Mouse (Mus musculus) frontal cortex, postnatal 25 days (tissue): ENCODE measurements around the gene Setd3.

ENCODE experiments used
- DNase-seq, 2 experiments: peaks; one replicate each; pipeline ENCODE4 v3.0.0; 2022; ENCODE audit warnings: low spot score in 2 of 2

The Setd3 gene

DNA sequence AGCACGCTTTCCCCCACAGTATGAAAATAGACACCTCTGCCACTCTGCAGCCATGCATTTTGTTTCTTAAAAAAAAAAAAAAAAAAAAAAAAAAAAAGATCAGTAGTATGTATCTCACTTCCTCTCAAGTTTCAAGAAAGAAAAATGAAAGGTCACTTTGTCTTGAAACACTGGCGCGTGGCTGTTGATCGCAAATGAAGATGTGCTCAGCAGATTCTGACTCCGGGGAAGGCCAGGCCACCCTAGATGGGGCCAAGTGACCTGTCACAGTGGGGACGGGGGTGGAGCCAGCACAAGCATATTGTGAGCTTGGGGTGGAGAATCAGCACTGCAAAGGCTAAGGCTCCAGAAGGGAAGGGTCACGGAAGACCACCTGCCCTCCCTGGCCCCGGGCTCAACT lies 24.8 kb upstream of the Setd3 start:
- DNase-seq: no peak

DNA sequence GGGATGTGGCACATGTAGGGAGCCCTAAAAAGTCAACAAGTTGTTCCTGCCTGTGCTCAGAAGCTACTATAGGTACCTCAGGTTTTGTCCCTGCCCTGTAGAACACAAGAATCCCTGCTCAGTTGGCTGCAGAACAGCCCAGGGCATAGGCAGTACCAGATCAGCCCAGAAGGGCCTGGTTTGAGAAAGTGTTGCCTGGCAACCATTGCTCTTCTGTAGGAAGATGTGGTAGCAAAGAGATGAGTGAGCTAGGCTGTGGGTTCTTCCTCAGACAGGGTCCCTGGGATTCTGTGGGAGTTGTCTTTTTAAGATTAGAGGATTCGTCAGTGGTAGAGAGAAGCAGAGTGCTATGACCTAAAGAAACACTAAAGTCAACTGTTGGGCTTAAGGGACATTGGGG lies 21.0 kb upstream of the Setd3 start:
- DNase-seq: no peak

DNA sequence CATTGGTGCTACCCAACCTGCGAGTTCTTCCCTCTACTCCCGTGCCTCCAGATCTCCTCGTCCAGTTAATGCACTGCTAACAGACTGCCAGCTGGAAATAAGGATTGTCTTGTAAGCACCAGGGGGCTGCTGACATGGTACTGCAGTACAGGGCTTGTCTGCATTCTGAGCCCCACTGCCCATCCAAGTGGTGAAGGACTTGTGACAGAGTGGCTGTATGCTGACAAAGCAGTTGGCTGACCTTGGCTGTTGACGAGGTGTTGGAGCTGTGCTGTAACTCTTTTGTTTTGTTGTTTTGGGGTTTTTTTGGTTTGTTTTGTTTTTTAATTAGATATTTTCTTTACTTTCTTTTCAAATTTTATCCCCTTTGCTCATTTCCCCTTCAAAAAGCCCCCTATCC lies 19.3 kb upstream of the Setd3 start:
- DNase-seq: no peak

DNA sequence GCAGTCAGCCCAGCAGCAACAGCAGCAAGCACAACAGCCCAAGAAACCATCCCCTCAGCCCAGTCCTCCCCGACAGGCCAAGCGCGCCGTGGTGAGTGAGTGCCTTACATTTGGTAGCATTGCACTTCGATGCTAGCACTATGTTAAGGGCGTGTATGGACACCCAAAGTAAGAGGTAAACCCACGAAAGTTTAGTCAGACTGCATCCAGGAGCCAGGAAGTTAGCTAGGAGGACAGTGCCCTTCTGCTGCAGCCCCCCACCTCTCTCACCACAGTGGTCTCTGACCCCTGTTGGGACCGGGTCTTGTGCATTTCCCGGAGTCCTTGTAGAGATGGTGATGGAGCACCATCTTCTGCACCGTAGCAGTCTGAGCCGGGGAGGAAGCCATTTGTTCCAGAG lies 16.6 kb upstream of the Setd3 start:
- DNase-seq: no peak

DNA sequence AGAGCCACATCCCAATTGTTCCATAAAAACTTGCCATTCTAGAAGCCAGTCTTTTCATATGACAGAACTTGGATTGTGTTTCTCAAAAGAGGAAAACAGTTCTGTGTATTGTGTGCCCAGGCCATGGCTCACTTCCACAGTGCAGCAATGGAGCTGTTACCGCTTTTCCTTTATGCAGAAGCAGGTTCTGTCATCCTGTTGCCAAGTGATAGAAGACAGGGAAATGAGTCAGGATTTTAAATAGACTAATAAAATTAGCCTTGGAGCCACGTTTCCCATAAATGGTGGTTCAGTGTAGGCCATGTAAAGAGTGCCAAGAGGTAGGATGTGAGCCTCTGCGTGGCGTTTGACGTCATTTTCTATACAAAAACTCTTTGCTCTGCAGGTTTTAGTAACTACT lies 14.8 kb upstream of the Setd3 start:
- DNase-seq: no peak

DNA sequence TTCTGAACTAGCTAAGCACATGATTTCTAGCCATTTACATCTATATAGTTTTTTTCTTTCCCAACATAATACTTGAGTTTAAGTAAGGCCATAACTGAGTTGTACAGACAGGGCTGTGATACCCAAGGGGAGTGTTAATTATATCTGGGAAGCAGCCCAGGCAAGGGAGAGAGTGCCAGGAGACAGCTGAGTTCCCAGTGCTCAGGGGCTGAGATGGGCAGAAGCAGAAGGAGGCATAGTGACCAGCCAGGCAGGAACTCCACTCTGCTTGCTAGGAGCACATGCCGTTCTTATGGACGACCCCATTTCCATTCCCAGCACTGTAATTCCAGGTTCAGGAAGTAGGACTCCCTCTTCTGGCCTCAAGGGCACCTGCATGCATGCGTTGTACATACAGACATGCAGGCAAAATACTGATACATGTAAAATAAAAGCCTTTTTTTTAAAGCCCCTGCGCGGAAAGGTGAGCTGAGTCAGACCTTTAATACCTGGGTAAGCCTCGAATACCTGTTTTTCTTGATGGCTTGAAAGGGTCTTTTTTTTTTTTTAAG lies 8.5 kb upstream of the Setd3 start:
- DNase-seq: no peak

DNA sequence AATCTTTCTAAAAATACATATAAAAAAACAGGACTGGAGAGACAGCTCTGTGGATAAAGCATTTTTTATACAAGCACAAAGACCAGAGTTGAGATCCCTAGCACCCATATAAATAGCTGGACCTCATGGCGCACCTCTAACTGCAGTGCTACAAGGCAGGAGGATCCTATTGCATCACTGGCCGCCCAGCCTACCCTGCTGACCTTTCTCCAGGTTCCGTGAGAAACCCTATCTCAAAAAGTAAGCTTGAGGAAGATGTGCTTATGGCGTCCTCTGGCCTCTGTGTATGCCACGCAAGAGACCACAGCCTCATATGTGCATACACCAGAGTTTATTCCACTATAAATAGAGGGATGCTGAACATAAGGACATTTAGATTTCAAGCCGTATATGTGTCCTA lies 2.6 kb upstream of the Setd3 start:
- DNase-seq: no peak

DNA sequence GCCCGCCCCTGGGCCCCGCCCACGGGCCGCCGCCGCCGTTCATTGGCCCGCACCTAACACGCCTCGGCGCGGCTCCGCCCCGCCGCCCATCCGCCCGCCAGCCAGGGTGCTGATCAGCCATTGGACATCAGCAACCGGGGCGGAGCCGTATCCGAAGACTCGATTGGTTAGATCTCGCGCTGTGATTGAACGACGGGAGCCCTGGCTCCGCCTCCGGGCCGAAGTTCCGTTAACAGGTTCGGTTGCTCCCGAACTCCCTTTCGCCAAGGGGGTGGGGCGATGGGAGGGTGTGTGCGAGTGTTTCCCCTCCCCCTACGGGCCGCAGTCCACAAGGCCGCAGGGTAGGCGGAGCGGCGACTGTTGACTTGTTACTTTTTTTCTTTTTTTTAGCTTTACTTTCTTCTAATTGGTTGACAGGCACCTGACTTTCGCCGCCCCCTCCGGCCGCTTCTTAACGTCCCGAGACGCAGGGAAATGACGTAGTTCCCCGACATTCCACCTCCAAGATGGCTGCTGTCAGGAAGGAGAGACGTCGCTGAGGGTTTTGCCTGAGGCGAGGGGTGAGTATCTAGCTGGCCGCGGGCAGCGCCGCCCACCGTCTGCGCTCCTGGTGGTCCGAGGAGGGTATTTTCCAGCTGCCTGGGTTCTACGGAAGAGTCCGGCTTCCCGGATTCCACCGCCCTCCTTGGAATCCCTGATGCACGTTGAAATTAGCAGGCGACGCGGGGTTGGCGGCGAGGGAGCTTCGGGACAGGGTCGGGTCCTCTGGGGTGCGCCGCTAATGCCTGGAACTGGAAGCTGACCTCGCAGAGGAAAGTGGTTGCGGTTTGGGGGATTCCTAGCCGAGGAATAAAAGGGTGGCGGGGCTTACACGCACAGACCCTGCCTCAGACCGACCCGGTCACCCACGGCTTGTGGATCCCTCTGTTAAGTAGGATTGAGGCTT lies 480 bp upstream of the Setd3 start, which contains the start of gene Ccnk:
TSS of gene Ccnk (plus strand) at position 259 of the 946 bp plus-strand sequence.
- DNase-seq: peak; percentile 96 to 98

DNA sequence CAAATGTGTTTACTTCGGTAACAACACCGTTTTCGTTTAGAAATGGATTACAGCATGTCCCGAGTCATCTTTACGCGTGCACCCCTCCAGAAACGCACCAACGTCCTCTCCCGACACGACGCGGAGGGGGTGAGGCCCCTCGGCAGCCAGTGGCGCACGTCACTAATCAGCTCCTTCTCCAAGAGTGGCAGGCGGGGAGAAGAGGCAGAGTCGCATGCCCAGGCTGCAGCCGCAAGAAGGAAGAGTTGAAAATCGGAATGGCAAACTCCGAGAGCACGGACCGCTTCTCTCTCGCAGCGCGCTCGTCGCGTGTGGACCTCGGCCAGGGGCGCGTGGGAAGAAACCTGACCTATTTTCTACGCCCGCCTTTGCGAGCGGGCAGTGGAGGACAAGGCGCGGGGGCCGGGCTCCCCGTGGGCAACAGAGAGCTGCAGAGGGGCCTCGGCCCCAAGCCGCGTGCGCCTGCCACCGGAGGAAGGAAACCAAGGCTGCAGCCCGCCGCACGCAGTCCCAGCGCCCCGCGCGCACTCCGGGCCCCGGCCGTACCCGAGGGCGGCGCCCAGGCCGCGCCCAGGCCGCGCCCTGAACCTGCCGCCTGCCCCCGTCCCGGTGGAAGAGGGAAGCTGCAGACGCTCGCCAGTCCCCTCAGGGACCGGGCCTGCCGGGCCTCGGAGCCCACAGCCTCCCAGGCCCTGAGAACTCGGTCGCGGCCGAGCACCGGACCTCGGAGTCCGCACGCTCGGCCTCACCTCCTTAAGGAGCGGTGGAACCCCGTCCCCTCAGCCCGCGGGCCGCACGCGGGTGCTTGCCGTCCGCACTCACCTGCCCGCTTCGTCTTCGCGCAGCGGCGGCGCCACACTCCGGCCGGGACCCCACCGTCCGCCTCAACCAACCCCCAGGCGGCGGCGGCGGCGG lies 526 bp downstream of the Setd3 start:
- DNase-seq: peak; percentile 41 to 47

DNA sequence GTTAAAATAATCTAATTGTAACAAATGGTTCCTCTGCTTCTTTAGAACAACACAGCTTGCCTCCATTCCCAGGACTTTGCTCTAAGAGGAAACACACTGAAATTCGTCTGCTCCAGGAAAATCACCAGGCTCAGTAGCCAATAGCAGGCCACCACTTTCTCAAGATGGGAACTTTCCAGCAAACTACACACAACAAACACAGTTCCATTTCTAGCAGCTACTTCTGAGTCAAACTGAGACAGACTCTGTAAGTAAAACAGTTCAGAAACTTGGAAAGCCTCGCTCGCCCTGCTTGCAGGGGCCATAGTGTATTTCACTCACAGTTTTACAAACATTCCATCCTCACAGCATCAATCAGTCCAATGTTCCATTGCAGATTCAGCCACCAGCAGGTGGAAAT lies 2.7 kb downstream of the Setd3 start:
- DNase-seq: no peak

DNA sequence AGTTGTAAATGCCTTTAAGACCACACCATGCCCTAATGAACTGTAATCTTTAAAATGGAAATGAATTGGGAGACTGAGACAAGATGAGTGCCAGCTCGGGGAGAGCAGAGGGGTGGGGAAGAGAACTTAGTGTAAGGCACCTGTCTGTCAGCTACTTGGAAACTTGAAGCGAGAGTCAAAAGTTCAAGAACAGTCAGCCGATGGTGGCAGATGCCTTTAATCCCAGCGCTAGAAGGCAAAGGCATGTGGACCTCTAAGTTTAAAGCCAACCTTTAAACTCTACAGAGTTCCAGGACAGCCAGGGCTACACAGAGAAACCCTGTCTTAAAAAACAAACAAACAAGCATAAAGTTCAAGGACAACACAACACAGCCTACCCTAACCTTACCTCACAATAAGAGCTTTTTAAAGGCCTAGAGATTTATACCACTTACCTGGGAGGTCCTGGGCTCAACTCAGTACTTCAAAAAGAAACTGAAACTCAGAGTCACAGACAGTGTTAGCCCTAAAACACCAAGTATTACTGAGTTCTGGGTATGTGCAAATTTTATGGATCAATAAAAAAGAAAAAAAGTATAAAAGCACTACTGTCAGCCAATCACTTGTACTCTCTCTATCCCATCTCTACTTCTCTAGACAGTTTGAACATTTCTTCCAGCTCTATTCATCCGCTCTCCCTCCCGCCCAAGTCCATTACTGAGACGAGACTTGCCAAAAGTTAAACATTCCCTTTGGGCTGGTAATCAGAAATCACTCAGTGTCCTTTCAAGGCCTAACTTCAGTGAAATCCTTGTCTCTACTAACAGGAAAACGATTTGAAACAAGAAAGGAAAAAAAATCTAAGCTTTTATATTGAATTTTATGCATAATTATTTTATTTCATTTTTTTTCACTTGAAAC lies 4.3 kb downstream of the Setd3 start:
- DNase-seq: no peak

DNA sequence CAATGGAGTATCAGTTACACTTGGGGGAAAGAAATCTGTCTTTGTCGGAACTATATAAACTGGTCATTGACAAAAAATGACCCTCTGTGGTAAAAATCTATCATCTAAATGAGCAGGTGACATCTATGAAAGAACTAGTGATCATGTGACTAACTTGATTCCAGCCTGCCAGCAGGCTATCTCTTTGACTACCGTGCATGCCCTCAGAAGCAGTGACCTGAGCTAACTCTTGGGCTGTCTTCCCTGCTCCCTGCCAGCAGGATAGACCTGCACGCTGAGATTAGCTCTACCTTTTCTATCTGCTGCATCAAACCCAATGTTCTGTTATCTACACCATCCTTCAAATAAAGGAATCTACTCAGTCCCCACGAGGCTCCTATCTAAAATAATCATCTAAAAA lies 6.5 kb downstream of the Setd3 start:
- no peak for DNase-seq

DNA sequence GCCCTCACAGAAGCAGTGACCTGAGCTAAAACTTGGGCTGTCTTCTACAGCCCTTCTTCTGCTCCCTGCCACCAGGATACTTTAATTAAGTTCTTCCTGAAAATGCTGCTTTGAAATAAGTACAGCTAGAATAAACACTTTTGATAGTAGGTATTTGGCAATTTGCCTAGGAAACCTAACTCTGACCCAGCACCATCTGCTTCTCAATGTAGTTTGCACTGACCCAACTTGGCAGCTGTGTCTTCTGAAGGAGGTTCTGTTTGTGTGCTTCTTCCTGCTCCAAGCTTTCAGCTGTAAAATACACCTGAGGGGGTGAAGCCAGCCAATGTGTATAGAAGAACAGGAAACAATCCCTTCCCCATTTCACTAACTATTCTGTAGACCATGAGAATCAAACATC lies 7.8 kb downstream of the Setd3 start:
- DNase-seq: no peak

DNA sequence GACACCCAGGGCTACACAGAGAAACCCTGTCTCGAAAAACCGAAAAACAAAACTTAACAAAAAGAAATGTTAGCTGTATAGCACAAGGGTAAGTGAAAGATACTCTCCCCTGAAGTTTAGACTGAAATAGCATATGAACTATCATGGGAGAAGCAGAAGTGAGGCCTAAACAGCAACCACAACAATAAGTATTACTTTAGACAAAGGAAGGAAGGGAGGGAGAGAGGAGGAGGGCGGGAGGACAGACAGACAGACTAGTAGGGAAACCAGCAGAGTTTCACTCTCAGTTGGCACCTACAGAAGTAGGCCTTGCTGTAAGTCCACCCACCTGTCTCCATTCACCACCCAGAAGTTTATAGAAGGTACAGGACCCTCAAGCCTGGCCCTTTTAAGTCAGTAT lies 8.6 kb downstream of the Setd3 start:
- no peak for DNase-seq

DNA sequence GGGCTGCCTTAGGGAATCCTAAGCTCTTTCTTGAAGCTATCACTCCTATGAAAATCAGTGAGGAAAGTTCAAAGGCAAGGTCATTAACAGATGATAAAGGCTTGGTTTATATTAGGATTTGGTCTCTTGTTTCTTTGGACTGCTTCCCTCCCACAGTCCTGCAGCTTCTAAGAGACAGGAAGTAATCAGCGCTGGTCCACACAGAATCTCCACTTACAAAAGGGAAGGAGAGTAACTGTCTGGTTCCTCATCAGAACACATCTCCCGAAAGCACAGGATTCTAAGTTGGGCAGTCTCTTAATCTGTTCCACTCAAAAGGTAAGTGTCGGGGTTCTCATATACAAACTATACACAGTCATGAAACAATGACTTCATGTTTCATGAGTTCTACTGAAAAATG lies 10.2 kb downstream of the Setd3 start:
- DNase-seq: no peak

DNA sequence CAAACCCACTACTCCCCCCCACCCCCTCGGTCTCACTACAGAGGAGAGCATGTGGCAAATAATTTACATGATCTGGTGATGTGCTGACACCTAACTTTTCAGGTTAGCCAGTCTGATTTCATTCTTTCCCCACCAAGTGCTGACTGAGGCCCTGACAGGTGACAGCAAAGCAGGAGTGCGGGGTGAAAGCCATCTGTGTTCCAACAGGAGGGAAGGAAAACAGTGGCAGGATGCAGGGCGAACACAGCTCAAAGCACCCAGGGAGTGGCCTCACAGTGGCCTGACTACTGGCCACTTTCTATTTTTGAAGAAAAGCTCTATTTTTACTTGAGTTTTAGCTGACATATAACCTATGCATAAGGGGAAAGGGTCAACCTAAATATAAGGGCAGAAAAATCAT lies 15.4 kb downstream of the Setd3 start:
- DNase-seq: no peak

DNA sequence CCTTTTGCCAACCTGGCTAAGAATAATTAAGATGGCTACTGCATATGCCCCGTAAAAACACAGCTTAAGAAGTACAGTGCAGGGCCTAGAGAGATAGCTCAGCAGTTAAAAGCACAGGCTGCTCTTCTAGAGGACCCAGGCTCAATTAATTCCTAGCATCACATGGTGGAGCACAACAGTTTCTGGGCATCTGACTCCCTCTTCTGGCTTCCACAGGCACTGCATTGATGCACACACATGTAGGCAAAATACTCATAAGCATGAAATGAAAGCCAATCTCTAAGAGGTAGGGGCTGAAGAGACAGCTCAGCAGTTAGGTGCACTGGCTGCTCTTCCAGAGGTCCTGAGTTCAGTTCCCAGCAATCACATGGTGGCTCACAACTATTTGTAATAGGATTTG lies 17.1 kb downstream of the Setd3 start:
- peak in 1 of 2 experiments; percentile 17 for DNase-seq

DNA sequence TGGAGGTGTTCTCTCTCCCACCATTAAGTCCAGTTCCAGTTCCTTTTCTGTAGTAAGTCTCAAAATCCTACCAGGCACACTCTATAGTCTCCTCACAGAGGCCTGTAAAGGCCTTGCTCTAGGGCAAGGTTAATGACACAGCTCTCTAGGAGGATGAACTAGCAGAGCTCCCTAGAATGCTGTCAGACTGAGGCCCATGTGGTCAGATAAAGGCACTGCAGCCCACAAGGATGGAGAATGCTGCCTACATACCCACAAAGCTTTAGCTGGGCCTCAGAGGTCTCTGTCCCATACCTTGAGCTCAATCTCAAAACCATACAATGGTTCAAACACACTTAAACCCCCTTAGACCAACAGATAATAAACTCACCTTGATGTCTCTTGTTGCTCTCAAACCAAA lies 19.3 kb downstream of the Setd3 start:
- no peak for DNase-seq

DNA sequence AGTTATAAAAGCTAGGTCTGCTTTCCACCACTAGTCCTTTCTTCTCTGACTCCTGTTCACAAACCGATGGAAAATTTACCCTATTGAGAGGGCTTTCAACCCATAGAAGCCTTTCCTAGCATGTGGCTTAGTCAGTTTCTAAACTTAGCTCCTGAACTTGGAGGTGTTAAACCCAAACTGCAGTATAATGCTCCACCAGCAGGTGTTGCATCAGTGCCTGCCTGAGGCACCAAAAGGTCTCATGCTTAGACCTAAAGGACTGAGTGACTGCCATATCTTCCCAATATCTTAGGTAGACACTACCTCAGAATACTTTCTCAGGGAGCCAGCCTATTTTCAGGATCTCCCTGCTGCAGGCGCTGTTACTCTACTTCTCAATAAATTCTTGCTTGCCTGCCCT lies 26.4 kb downstream of the Setd3 start:
- no peak for DNase-seq

DNA sequence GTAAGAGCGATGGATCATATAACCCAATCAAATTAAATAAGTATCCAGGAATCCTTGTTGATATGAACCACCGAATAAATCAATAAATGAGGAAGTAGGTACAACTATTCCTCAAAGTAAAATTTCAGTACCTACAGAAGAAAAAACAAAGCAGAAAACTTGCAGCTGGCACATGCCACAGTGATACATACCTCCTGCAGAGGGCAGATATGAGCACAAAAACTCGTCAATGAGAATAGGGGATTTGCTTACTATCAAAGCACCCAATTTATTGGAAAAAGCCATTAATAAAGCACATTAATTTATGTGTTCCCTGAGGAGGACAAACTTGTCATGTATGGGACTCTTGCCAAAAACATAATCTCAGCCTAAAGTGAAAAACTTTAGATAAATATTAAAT lies 29.4 kb downstream of the Setd3 start:
- DNase-seq: no peak

DNA sequence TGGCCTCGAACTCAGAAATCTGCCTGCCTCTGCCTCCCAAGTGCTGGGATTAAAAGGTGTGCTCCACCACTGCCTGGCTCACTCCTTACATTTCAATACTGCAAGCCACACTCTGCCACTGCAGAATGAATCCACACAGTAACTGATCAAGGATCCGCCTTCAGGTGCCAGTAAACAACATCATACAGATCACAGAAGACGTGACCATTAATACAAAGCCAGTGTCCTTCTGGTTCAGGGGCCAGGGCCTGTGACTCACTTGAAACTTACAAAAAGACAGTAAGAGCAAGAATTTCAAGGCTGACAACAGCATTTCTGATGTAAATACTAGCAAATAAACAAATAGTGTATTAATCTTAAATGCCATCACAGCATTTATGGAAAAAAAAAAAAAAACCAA lies 33.9 kb downstream of the Setd3 start:
- no peak for DNase-seq
